Mouse (Mus musculus) hindbrain, embryonic 13.5 days (tissue): ENCODE data around the gene Dnajc7. TPM values are rescaled to one million over a fixed set of nuclear protein-coding genes. Genes with fewer than 3 reads are reported as not detected.
"Not testable (repeated sequence)": the region's sequence is repeated elsewhere in the genome, so short reads cannot be mapped to it uniquely, and the experiment has no call there.

Experiments used
- ATAC-seq: fragments of 200-750 bp; cut with Nextera tagmentation; 2 replicates; pipeline ENCODE4 v1.8.0; 2017; ENCODE audit warnings: moderate TSS enrichment; ENCODE audit not compliant: low FRiP score
- H3K27ac ChIP-seq: fragments of 300-500 bp; sonication (generic); 2 replicates; pipeline ENCODE4 v1.5.1; 2015; ENCODE audit warnings: inconsistent platforms, mild to moderate bottlenecking, moderate library complexity
- H3K27me3 ChIP-seq: fragments of 300-500 bp; sonication (generic); 2 replicates; pipeline ENCODE4 v1.6.1; 2015; ENCODE audit warnings: mild to moderate bottlenecking, inconsistent platforms
- H3K36me3 ChIP-seq: fragments of 300-500 bp; sonication (generic); 2 replicates; pipeline ENCODE4 v1.6.1; 2015; ENCODE audit warnings: mild to moderate bottlenecking, inconsistent platforms
- H3K4me1 ChIP-seq: fragments of 300-500 bp; sonication (generic); replicated peaks from 2 replicates; pipeline ENCODE4 v1.6.1; 2015; ENCODE audit warnings: inconsistent platforms
- H3K4me2 ChIP-seq: fragments of 300-500 bp; sonication (generic); 2 replicates; pipeline ENCODE4 v1.6.1; 2015; ENCODE audit warnings: inconsistent platforms, mild to moderate bottlenecking, moderate library complexity
- H3K4me3 ChIP-seq: fragments of 300-500 bp; sonication (generic); 2 replicates; pipeline ENCODE4 v1.5.1; 2015; ENCODE audit warnings: mild to moderate bottlenecking, inconsistent platforms
- H3K9ac ChIP-seq: fragments of 300-500 bp; sonication (generic); 2 replicates; pipeline ENCODE4 v1.6.1; 2015; ENCODE audit warnings: mild to moderate bottlenecking, inconsistent platforms
- H3K9me3 ChIP-seq: fragments of 300-500 bp; sonication (generic); 2 replicates; pipeline ENCODE4 v1.6.1; 2016; ENCODE audit warnings: inconsistent platforms
- WGBS: fragments of 180-500 bp; shearing (Covaris S2); methylation state at CpG from one replicate; pipeline ENCODE4 v1.1.7; 2015; 5-methylcytosine and 5-hydroxymethylcytosine counted together
- polyA plus RNA-seq: library from polyadenylated mRNA; unstranded; fragments of >200 nt; fragmentation: Nextera tagmentation; extraction: Ambion mirVana; gene quantifications from 2 replicates; pipeline ENCODE4 v1.2.1, GENCODE M21; 2015

The Dnajc7 gene
- polyA plus RNA-seq, 1 experiment from 2014 or later = 308 TPM

DNA sequence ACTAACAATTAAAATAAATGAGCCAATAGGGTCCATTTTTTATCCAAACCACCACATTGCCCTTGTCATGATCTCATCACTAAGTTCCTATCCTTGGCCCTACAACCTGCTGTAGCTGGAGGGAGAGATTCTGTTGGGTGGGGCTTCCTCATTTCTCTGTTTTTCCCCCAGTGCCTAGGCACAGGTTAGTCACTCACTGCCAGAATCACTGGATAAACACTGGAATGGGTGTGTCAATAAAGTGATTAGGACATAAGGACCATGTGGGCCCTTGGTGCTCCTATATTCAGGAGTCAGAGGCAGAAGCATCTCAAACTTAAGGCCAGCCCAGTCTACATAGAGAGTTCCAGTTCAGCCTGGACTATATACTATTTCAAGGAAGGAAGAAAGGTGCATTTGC is 83.5 kb downstream of the Dnajc7 start:
- no peak overlapping the region for H3K4me2 ChIP-seq
- ATAC-seq = no peak
- no peak overlapping the region for H3K27ac ChIP-seq

DNA sequence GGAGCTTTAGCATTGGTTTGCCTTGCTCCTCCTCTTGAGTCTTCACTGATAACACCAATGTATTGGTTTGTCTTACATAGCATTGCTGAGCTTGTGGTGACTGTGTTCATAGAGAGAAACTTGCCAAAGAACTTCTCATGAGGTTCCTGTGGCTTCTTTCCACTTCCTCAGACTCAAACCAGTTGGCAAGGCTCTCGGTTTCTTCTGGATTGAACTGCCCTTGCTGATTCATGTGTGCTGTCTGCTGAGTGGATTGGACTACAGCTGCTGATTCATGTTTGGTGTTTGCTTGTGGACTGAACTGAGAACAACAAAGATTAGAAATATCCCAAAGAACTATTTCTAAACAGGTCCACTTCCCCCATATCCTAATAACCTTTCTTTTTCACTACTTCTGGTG is 84.0 kb downstream of the Dnajc7 start:
- H3K9me3 ChIP-seq = no peaks in the 10 kb centered on the region
- no peaks in the 10 kb centered on the region for H3K36me3 ChIP-seq
- ATAC-seq = no peak
- no peaks in the 10 kb centered on the region for H3K4me1 ChIP-seq
- no peak overlapping the region for H3K9ac ChIP-seq
- H3K27me3 ChIP-seq = no peaks in the 10 kb centered on the region
- no peak overlapping the region for H3K4me3 ChIP-seq
- no peak overlapping the region for H3K27ac ChIP-seq
- no peak overlapping the region for H3K4me2 ChIP-seq
- 94% methylated on average over 1 of the region's 1 CpGs for WGBS

More for the DNA sequence above, 83.5 kb downstream of the Dnajc7 start:
- H3K27me3 ChIP-seq = no peaks in the 10 kb centered on the region
- no peaks in the 10 kb centered on the region for H3K4me1 ChIP-seq
- no peak overlapping the region for H3K4me3 ChIP-seq
- no peaks in the 10 kb centered on the region for H3K9me3 ChIP-seq
- no peaks in the 10 kb centered on the region for H3K36me3 ChIP-seq
- no peak overlapping the region for H3K9ac ChIP-seq

DNA sequence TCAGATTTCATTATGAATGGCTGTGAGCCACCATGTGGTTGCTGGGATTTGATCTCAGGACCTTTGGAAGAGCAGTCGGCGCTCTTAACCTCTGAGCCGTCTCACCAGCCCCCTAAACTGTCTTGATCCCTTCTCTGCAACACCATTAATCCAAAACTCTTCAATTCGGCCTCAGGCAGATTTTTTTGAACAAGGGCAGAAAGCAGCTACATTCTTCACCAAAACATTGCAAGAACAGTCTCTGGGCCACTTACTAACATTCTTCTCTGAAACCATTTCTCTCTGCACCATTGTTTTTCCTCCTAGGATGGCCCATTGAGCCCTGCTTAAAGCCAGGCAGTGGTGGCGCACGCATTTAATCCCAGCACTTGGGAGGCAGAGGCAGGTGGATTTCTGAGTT is 85.1 kb downstream of the Dnajc7 start:
- not testable (repeated sequence) for ATAC-seq, H3K4me2 ChIP-seq, H3K9ac ChIP-seq, H3K27me3 ChIP-seq, H3K27ac ChIP-seq, H3K36me3 ChIP-seq, H3K9me3 ChIP-seq, H3K4me3 ChIP-seq, H3K4me1 ChIP-seq
- WGBS = 88% methylated on average over 6 of the region's 6 CpGs

DNA sequence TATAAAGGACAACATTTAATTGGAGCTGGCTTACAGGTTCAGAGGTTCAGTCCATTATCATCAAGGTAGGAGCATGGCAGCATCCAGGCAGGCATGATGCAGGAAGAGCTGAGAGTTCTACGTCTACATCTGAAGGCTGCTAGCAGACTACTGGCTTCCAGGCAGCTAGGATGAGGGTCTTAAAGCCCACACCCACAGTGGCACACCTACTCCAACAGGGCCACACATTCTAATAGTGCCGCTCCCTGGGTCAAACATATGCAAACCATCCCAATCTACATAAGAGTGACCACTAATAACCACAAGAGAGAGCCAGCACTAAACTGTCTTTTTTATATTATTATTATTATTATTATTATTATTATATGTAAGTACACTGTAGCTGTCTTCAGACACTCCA is 85.6 kb downstream of the Dnajc7 start:
- not testable (repeated sequence) for H3K36me3 ChIP-seq, H3K4me2 ChIP-seq, H3K27me3 ChIP-seq, ATAC-seq, H3K27ac ChIP-seq, H3K4me3 ChIP-seq, H3K9me3 ChIP-seq, H3K4me1 ChIP-seq, H3K9ac ChIP-seq
- WGBS = 86% methylated on average over 2 of the region's 2 CpGs

DNA sequence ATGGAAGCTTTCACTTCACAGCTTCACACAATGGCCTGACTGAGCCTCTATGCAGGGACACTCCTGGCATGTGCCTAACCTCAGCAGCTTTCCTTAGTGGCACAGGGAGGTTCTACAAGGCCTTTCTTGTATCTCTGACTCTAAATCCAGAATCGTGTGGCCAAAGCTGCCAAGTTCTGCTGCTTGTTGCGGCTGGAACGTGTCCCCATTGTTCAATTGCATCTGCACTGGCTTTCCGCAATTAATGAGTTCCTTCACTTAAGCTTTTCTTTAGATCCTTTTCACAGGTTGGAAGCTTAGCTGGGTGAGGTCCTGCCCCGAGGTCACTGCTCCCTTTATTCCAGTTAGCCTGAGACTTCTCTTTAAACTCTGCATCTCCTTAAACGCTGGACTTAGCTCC is 86.1 kb downstream of the Dnajc7 start:
- Histone ChIP-seq H3K4me3 (no peak overlapping the region), H3K9ac (no peak overlapping the region), H3K4me1 (no peaks in the 10 kb centered on the region), H3K36me3 (no peaks in the 10 kb centered on the region), H3K27ac (no peak overlapping the region), H3K4me2 (no peak overlapping the region), H3K27me3 (no peaks in the 10 kb centered on the region), H3K9me3 (no peaks in the 10 kb centered on the region)
- no peak for ATAC-seq
- WGBS = 53% methylated on average over 6 of the region's 6 CpGs

Other genes with a start within 250 kb of the Dnajc7 start
- 65.5 and 73.9 TPM in 2 replicates for gene Jup, start 222.4 kb downstream of the Dnajc7 start, polyA plus RNA-seq
- gene P3h4, start 205.3 kb downstream of the Dnajc7 start, polyA plus RNA-seq = 17.6 and 20.2 TPM in 2 replicates
- 27.2 and 32.3 TPM in 2 replicates for gene Fkbp10, start 204.5 kb downstream of the Dnajc7 start, polyA plus RNA-seq
- 103 and 106 TPM in 2 replicates for gene Nt5c3b, start 178.4 kb downstream of the Dnajc7 start, polyA plus RNA-seq
- gene Klhl10, start 178.3 kb downstream of the Dnajc7 start, polyA plus RNA-seq = 0.75 and 0.84 TPM in 2 replicates
- 11.0 and 12.2 TPM in 2 replicates for gene Klhl11, start 147.4 kb downstream of the Dnajc7 start, polyA plus RNA-seq
- gene Acly, start 92.2 kb downstream of the Dnajc7 start, polyA plus RNA-seq = 255 and 257 TPM in 2 replicates
- gene Ttc25, start 74.6 kb downstream of the Dnajc7 start, polyA plus RNA-seq = 2.0 and 2.8 TPM in 2 replicates
- gene Cnp, start 45.3 kb downstream of the Dnajc7 start, polyA plus RNA-seq = 34.5 and 37.0 TPM in 2 replicates
- gene Nkiras2, start 924 bp downstream of the Dnajc7 start, polyA plus RNA-seq = 110 and 115 TPM in 2 replicates
- 0.13 and 0.40 TPM in 2 replicates for gene Zfp385c, start 72.3 kb upstream of the Dnajc7 start, polyA plus RNA-seq
- gene Dhx58, start 84.1 kb upstream of the Dnajc7 start, polyA plus RNA-seq = 2.7 and 3.0 TPM in 2 replicates
- gene Kat2a, start 92.3 kb upstream of the Dnajc7 start, polyA plus RNA-seq = 47.4 and 48.0 TPM in 2 replicates
- 0.43 TPM in 1 of 2 replicates, not detected in the other for gene Hspb9, start 93.7 kb upstream of the Dnajc7 start, polyA plus RNA-seq
- gene Rab5c, start 118.0 kb upstream of the Dnajc7 start, polyA plus RNA-seq = 28.2 and 29.0 TPM in 2 replicates
- 7.4 and 7.5 TPM in 2 replicates for gene Kcnh4, start 139.8 kb upstream of the Dnajc7 start, polyA plus RNA-seq
- 0.42 TPM in 1 of 2 replicates, not detected in the other for gene Hcrt, start 142.8 kb upstream of the Dnajc7 start, polyA plus RNA-seq
- 3.8 and 5.9 TPM in 2 replicates for gene Ghdc, start 150.8 kb upstream of the Dnajc7 start, polyA plus RNA-seq
- 14.1 and 15.7 TPM in 2 replicates for gene Stat5b, start 230.6 kb upstream of the Dnajc7 start, polyA plus RNA-seq
- 2.1 and 2.3 TPM in 2 replicates for gene Stat5a, start 239.2 kb upstream of the Dnajc7 start, polyA plus RNA-seq